Mouse (Mus musculus) layer of hippocampus, postnatal 14 days (tissue): ENCODE data around the gene Amd2. TPM values are rescaled to one million over a fixed set of nuclear protein-coding genes. Genes with fewer than 3 reads are reported as not detected.

Source experiments
- DNase-seq, 2 experiments: peaks; one replicate each; pipeline ENCODE4 v3.0.0; 2021 to 2022; ENCODE audit warnings: low spot score in 2 of 2, mixed read lengths in 1 of 2
- long read RNA-seq, 2 experiments: library from polyadenylated mRNA; stranded (forward); transcript quantifications; one replicate each; pipeline ENCODE4 v2.0.0; 2021
- total RNA-seq, 2 experiments: library from RNA; stranded (reverse); gene quantifications; 2 replicates each; pipeline ENCODE4 v1.2.3; 2021

Gene Amd2
- total RNA-seq = 10 to 100 TPM; 14.1 to 20.6 TPM
- long read RNA-seq, experiment 1, transcript Amd2-201 (1 exons, 3,218 nt) = major isoform, 12 of 12 reads
- long read RNA-seq, experiment 1, partial matches to known transcripts = 0 of 12 reads
- long read RNA-seq, experiment 1, other reads (novel, unspliced or antisense) = 0 of 12 reads
- long read RNA-seq, experiment 2, transcript Amd2-201 (1 exons, 3,218 nt) = major isoform, 32 of 32 reads
- long read RNA-seq, experiment 2, partial matches to known transcripts = 0 of 32 reads
- long read RNA-seq, experiment 2, other reads (novel, unspliced or antisense) = 0 of 32 reads

DNA sequence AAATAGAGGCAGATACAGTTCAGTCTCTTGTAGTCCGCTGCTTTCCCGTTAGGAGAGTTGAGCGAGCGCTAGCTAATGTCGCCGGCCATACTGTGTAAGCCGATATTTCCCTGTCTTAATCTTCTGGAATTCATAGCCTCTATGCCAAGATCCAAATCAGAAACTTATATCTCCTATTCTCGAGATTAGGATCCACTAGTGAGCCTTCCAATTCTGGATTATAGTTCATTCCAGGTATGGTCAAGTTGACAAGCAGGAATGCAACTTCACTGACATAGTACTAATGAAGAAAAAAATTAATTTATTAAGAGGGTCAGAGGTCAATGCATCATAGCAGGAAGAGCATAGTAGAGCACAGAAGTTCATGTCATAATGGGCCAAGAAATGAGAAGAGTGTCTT, at the start of gene Amd2:
Gene Amd2, minus strand, starts transcription at position 101 of the 400 bp plus-strand sequence.
- DNase-seq = no peak

DNA sequence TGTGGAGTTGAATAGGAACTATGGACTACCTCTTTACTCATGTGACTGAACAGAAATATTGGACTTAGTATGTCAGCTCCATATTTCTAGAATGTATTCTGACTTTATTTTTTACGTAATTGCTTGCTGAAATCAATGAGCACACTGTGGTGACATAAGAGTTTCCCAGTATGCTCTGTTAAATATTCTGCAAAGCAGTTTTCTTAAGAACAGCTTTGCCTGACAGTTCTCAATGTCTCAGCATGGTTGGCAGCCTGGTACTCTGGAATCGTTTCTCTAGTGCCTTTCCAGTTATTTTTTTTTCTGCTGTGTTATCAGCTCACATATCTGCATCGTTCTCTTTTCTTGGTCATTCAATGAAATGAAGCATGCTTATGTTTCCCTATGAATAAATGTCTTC, 49.6 kb upstream of the Amd2 start:
- no peak for DNase-seq

DNA sequence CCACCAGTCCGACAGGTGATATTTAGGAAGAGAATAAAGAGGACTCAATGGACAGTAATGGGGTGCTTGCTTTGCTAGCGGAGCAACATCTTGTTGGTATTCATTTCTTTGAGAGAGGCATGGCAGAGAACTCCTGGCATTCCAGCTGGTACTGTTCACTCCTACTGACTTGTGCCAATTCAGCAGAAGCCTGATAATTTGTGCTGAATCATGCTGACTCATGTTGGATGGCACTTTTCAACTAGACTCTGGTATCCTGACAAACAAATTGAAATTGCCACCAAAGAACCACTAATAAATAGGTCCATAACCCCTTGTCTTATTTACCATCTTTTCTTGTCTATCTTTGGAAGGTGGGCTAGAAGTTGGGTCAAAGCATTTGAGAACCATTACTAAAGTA, 25.9 kb upstream of the Amd2 start:
- DNase-seq = peak in 1 of 2 experiments; percentile 45

DNA sequence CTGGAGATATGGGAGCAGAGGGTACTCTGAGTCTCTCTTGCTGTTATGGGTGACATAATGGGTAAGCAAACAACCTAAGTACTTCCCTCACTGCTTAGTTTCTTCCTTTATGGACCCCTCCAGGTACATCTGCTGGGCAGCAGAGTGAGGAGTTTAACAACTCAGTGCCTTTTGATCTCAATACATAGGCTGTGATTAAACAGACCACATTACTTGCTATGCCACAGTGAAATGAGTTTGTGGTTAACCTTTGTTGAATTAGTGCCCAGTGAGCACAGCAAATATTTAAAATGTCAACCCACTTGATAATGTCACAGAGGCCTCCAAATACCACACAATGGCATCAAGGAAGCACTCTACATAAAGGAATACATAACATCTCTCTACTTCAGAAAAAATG, 2.6 kb upstream of the Amd2 start:
- no peak for DNase-seq
